Mouse (Mus musculus) telencephalon, adult 2 months (tissue): ENCODE data around the gene Calml3.
A peak's percentile ranks its signal among the peaks of the same experiment; 100 is the strongest.

ENCODE experiments used
- DNase-seq: peaks from one replicate; pipeline ENCODE4 v3.0.0-alpha.2; 2011; ENCODE audit warnings: low read depth, low spot score

The Calml3 gene

GRCm38 (mm10) chr13:3782499-3782898 lies 21.6 kb downstream of the Calml3 start:
- no peak for DNase-seq

GRCm38 (mm10) chr13:3779575-3780226 lies 24.4 kb downstream of the Calml3 start:
- DNase-seq = no peak

DNA sequence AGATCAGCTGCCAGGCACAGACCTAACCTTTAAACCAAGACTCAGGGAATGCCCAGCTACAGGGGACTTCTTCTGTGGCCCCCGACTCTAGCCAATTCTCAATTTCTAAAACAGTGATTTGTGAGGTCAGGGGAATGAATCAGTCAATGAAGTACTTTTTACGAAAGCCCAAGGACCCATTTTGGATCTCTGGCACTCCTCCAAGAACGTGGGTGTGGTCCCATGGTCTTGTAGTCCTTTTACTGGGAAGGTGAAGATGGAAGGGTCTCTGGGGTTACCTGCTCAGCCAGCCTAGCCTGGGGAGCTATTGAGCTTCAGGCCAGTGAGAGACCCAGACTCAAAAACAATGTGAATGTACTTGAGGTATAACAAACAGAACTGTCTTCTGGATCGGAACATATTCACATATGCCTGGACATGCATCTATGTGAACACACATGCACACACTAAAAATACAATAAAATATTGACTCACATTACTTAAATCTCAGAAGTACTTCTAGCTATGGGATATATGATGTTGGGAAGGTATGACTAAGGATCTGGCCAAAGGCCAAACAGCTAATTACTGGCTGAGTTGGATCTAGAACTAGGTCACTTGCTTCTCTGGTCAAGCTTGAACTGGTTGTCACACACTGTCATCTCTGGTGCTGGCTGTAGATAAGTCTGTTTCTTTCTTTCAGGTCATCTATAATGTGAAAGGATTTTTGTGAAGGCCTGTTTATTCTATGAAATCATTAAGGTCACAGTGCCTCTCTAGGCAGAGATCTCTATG lies 25.3 kb downstream of the Calml3 start:
- DNase-seq = no peak

GRCm38 (mm10) chr13:3777216-3777912 lies 26.8 kb downstream of the Calml3 start:
- DNase-seq = no peak

- DNase-seq = peak; percentile 95
Measured at GRCm38 (mm10) chr13:3776446-3776845, 27.7 kb downstream of the Calml3 start.

GRCm38 (mm10) chr13:3774991-3775390 lies 29.1 kb downstream of the Calml3 start:
- DNase-seq = no peak

GRCm38 (mm10) chr13:3774280-3774679 lies 29.8 kb downstream of the Calml3 start:
- DNase-seq = peak; percentile 46

DNA sequence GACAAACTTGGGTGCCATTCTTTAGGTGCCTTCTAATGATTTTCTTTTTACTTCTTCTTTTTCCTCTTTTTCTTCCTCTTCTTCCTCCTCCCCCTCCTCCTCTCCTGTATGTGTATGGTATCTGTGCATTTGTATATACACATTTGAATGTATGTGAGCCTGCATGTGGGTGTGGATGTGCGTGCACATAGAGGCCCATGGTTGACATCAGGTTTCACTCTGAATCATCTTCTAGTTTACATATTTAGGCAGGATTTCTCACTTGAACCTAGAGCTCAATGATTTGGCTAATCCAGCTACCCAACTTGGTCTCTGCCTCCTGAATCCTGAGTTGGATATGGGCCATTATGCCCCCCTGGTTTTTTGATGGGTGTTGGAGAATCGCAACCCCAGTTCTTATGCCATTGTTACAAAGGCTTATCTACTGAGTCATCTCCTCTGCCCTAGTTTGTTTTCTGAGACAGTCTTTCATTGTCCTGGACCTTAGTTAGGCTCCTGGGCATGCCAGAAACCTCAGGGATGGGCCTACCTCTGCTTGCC lies 30.9 kb downstream of the Calml3 start:
- no peak for DNase-seq

GRCm38 (mm10) chr13:3771221-3771620 lies 32.9 kb downstream of the Calml3 start:
- DNase-seq = no peak

GRCm38 (mm10) chr13:3770170-3771024 lies 33.7 kb downstream of the Calml3 start:
- no peak for DNase-seq

DNA sequence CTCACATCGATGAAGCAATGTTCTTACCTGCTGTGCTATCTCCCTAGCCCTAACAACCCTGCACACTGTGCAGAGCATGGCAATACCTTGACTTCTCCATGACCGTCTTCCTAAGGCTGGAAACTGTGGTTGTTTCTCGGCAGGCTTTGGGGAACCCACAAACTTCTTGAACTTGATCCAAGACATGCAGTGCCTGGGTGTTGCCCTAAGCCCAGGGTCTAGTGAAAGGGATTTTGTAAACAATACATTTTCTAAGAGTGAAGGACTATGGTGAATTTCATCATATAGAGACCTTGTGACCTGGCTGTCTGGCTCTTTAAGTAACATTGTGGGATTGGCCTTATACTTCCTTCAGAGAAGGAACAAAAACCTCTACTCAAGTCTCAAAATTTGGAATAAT lies 34.6 kb downstream of the Calml3 start:
- DNase-seq = no peak

DNA sequence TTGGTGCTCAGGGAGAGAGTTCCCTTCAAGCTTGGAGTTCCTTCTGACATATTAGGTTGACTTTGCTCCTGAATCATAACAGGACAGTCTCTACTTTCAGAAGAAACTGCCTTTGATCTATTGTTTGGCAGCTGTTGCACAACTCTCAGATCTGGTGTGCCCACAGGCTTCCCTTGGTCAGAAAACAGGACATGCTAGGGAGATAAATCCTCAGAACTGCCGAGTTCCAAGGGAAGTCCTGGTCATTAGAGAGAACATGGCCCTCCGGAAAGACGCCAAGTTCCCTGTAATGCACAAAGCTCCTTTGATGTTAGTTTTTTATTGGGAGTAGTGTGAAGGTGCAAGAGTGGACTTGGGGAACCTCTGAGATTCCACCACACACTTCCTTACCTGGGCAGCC lies 35.5 kb downstream of the Calml3 start:
- no peak for DNase-seq

- no peak for DNase-seq
Measured at GRCm38 (mm10) chr13:3767086-3767485, 37.0 kb downstream of the Calml3 start.

GRCm38 (mm10) chr13:3765781-3766180 lies 38.3 kb downstream of the Calml3 start:
- peak; percentile 76 for DNase-seq

GRCm38 (mm10) chr13:3761131-3761530 lies 43.0 kb downstream of the Calml3 start:
- DNase-seq = no peak

GRCm38 (mm10) chr13:3758347-3758746 lies 45.8 kb downstream of the Calml3 start:
- DNase-seq = no peak

- no peak for DNase-seq
Measured at GRCm38 (mm10) chr13:3753291-3753690, 50.8 kb downstream of the Calml3 start.
